ENCODE assay signal across 8 mouse cellular contexts in the genomic region with DNA sequence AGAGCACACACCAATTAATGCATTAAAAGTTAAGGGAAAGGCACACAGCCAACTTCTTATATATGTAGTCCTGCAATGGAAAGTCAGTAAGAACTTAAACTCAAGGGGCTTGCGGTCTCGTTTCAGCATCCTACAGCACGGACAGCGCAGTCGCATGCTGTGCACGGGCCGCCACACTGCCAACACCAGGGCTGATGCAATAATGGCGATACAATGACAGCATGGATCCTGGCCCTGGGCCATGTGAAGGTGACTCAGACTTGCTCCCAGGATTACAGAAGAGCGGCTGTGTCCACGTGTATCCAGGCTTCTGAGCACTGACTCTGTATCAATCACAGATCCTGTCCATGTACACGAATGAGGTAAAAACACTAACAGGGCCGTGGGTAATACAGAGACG.
DNase-seq lines count a peak whose midpoint lies in the region; ATAC-seq and TF ChIP-seq lines count a peak whose summit lies in the region.

No protein-coding gene starts in this region.

- H3K27ac ChIP-seq in forebrain, embryonic 14.5 days (ENCODE audit: low read depth, low read length) = no peak overlapping the region
- H3K27ac ChIP-seq in forebrain, postnatal 0 days (ENCODE audit: low read depth, low read length) = no peak overlapping the region
- H3K27ac ChIP-seq in heart, embryonic 14.5 days (replicated peaks in 1 of 2; ENCODE audit: control insufficient read depth in 1 of 2, insufficient read depth in 1 of 2, low read depth in 2 of 2, low read length in 2 of 2) = peak overlapping the region; percentile 30 to 66; a peak in 2 of 4 replicates

- no peak overlapping the region for H3K9ac ChIP-seq in forebrain, embryonic 14.5 days (ENCODE audit: low read length)
- no peak overlapping the region for H3K9ac ChIP-seq in forebrain, postnatal 0 days
- H3K9ac ChIP-seq in heart, embryonic 14.5 days (ENCODE audit: low read length) = no peak overlapping the region

- H3K27me3 ChIP-seq in forebrain, embryonic 14.5 days (replicated peaks; ENCODE audit: control insufficient read depth, insufficient read depth, low read length) = no peaks in the 10 kb centered on the region
- no peaks in the 10 kb centered on the region for H3K27me3 ChIP-seq in forebrain, postnatal 0 days (ENCODE audit: insufficient read depth, low read length)
- no peaks in the 10 kb centered on the region for H3K27me3 ChIP-seq in heart, embryonic 14.5 days (ENCODE audit: control insufficient read depth, insufficient read depth, low read length)

- intact Hi-C loops in left cerebral cortex, postnatal 10 days (cut with DNase I) = no loop called here
- intact Hi-C loops in left cerebral cortex, postnatal 14 days (cut with DNase I) = no loop called here

- no peak for ATAC-seq in forebrain, embryonic 14.5 days
- ATAC-seq in forebrain, postnatal 0 days = no peak
- 0 out of 2 replicates have a peak, but pooled peaks have one; percentile 23 for ATAC-seq in heart, embryonic 14.5 days (ENCODE audit: insufficient number of reproducible peaks, insufficient read depth, low FRiP score, low read depth)
- ATAC-seq in activated CD4-positive, CD25-positive, alpha-beta regulatory T cell, adult 4 months = no peak

- no peak overlapping the region for H3K4me2 ChIP-seq in forebrain, embryonic 14.5 days (ENCODE audit: low read length)
- H3K4me2 ChIP-seq in forebrain, postnatal 0 days (ENCODE audit: low read depth) = no peak overlapping the region
- H3K4me2 ChIP-seq in heart, embryonic 14.5 days (ENCODE audit: low read length) = no peak overlapping the region

- WGBS in forebrain, embryonic 14.5 days = 57% methylated on average over 13 of the region's 13 CpGs
- 59% methylated on average over 13 of the region's 13 CpGs for WGBS in forebrain, postnatal 0 days
- WGBS in heart, embryonic 14.5 days = 48% methylated on average over 13 of the region's 13 CpGs

- H3K9me3 ChIP-seq in forebrain, embryonic 14.5 days (replicated peaks; ENCODE audit: control insufficient read depth, low read length) = no peaks in the 10 kb centered on the region
- no peaks in the 10 kb centered on the region for H3K9me3 ChIP-seq in forebrain, postnatal 0 days (ENCODE audit: low read length)
- H3K9me3 ChIP-seq in heart, embryonic 14.5 days (ENCODE audit: control insufficient read depth, low read length) = no peaks in the 10 kb centered on the region

- H3K4me1 ChIP-seq in forebrain, embryonic 14.5 days (ENCODE audit: control insufficient read depth, insufficient read depth, low read length) = peaks cover 3% of the 10 kb centered on the region; the same call in 1 of the 2 replicates
- H3K4me1 ChIP-seq in forebrain, postnatal 0 days (ENCODE audit: insufficient read depth) = peaks cover 3% of the 10 kb centered on the region; the same call in 1 of the 2 replicates
- peaks cover 27 to 50% of the 10 kb centered on the region in 2 experiments for H3K4me1 ChIP-seq in heart, embryonic 14.5 days (ENCODE audit: control insufficient read depth in 2 of 2, insufficient read depth in 2 of 2, low read length in 2 of 2)

- DNase-seq in forebrain, embryonic 14.5 days (ENCODE audit: low spot score) = peak; percentile 31
- no peak for DNase-seq in forebrain, postnatal 0 days
- peak; percentile 25 for DNase-seq in right cerebral cortex, postnatal 14 days
- DNase-seq in right cerebral cortex, postnatal 25 days = no peak
- DNase-seq in left cerebral cortex, postnatal 10 days (ENCODE audit: extremely low spot score in 1 of 2, low spot score in 2 of 2) = no peak
- no peak for DNase-seq in left cerebral cortex, postnatal 14 days (ENCODE audit: low spot score in 2 of 2)

- TF ChIP-seq CTCF in forebrain, postnatal 0 days (IDR thresholded peaks at IDR 0.05; ENCODE audit: low read depth) = no peak

- no peak overlapping the region for H3K4me3 ChIP-seq in forebrain, embryonic 14.5 days (ENCODE audit: low read depth, low read length)
- H3K4me3 ChIP-seq in forebrain, postnatal 0 days (ENCODE audit: low read depth, low read length) = no peak overlapping the region
- H3K4me3 ChIP-seq in heart, embryonic 14.5 days (ENCODE audit: control insufficient read depth in 1 of 2, insufficient read depth in 1 of 2, low read depth in 1 of 2, low read length in 2 of 2) = no peak overlapping the region

- no peaks in the 10 kb centered on the region for H3K36me3 ChIP-seq in forebrain, embryonic 14.5 days (ENCODE audit: control insufficient read depth, insufficient read depth, low read length)
- H3K36me3 ChIP-seq in forebrain, postnatal 0 days (ENCODE audit: insufficient read depth) = no peaks in the 10 kb centered on the region
- H3K36me3 ChIP-seq in heart, embryonic 14.5 days (ENCODE audit: control insufficient read depth, insufficient read depth, low read length) = peaks cover 17% of the 10 kb centered on the region; the same call in 1 of the 2 replicates

Comparison
In these comparisons a context has a peak if more than half of its experiments do, and no peak if none do; other contexts are left out.
1. DNase-seq: peak in forebrain, embryonic 14.5 days (single experiment) and right cerebral cortex, postnatal 14 days (single experiment); none in forebrain, postnatal 0 days (single experiment), right cerebral cortex, postnatal 25 days (single experiment), left cerebral cortex, postnatal 10 days (0 of 2) and left cerebral cortex, postnatal 14 days (0 of 2).
2. H3K27ac ChIP-seq: peak in heart, embryonic 14.5 days (2 of 2); none in forebrain, embryonic 14.5 days (single experiment) and forebrain, postnatal 0 days (single experiment).